ENCODE assay signal across 13 mouse cellular contexts in the genomic region with DNA sequence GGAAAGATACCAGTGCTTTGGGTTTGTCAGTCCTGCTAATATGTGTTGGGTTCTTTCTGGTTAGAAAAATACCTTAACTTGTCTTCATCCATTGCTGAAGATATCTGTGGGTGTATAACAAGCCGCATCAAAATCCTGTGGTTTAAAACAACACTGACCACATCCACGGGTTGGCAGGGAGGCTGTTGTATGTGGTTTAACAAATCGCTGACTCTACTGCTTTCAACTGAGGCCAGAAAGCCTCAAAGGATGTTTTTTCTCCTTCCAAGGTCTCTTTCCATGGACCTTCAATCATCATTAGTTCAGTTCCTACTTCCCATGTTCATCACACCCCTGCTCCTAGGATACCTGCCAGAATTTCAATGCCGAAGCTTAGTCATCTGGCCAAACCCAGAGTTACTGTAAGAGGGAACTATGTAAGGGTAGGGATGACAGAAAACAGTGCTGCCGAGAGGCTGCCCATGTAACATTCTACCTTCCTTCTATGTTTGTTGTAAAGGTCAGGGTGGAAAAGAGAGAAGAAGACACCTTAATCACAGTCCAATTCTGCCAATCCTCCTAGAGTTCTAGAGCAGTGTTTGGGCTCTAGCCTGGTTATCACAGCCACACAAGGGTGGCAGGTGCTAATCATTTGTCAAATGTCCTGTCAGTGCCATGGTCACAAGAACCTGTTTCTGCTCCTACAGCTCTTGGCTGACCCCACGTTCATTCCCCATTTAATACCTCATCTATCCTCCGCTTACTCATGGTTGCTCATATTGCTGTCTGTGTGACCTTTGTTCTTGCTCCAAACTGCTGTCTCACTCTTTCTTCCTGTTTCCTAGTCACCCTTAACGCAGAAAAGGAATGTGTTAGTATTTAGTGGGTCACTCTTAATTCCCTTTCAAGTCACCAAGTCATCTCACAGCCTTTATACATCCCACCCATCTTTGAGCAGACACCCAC.
DNase-seq lines count a peak whose midpoint lies in the region.
"Had no signal": no experiment of that assay in that cellular context is flagged by ENCODE, and none has a peak within 500 bp of the region (broad histone marks: within the 10 kb centered on the region; RNA-seq: fewer than 3 reads in every experiment).

No protein-coding gene starts in this region.

- DNase-seq in kidney, adult 11 months = peak; percentile 11
- DNase-seq in kidney, postnatal 25 days = no peak
- DNase-seq in right cerebral cortex, adult 18-20 months = peak; percentile 45
- DNase-seq in right cerebral cortex, postnatal 4 days = no peak
- DNase-seq in adrenal gland, postnatal 14 days = peak; percentile 41
- DNase-seq in thymus, postnatal 10 days (ENCODE audit: low spot score in 2 of 2) = no peak
- DNase-seq in left cerebral cortex, postnatal 36 days (ENCODE audit: low spot score in 2 of 2) = no peak
- DNase-seq: cerebellum, postnatal 36 days; gastrocnemius, adult 2 months; heart, adult 11 months; kidney, postnatal 10 days; layer of hippocampus, postnatal 36 days; thymus, adult 18-20 months had no signal

- intact Hi-C loops in left cerebral cortex, postnatal 36 days (cut with DNase I) = no loop called here

Comparison
In these comparisons a context has a peak if more than half of its experiments do, and no peak if none do; other contexts are left out.
1. DNase-seq: peak in kidney, adult 11 months (single experiment), right cerebral cortex, adult 18-20 months (single experiment) and adrenal gland, postnatal 14 days (single experiment); none in kidney, postnatal 25 days (0 of 2), right cerebral cortex, postnatal 4 days (single experiment), thymus, postnatal 10 days (0 of 2) and left cerebral cortex, postnatal 36 days (0 of 2).